Mouse (Mus musculus): Measurements from ENCODE around the gene Bpifa2. TPM values are rescaled to one million over a fixed set of nuclear protein-coding genes. Genes with fewer than 3 reads are reported as not detected.

Gene Bpifa2
- total RNA-seq, 2 experiments from 2014 or later: not detected

Other genes with a start within 250 kb of the Bpifa2 start
- under 1 TPM; 0.37 to 0.39 TPM for gene Efcab8, start 228.3 kb upstream of the Bpifa2 start, total RNA-seq (2021)
- gene Sun5, start 137.2 kb upstream of the Bpifa2 start, total RNA-seq (2021): not detected
- not detected for gene Bpifb2, start 133.2 kb upstream of the Bpifa2 start, total RNA-seq (2021)
- not detected for gene Bpifb6, start 107.9 kb upstream of the Bpifa2 start, total RNA-seq (2021)
- gene Bpifb3, start 90.0 kb upstream of the Bpifa2 start, total RNA-seq (2021): not detected
- gene Bpifb4, start 70.1 kb upstream of the Bpifa2 start, total RNA-seq (2021): not detected
- gene Bpifa6, start 33.3 kb upstream of the Bpifa2 start, total RNA-seq (2021): not detected
- not detected for gene Bpifa3, start 122.1 kb downstream of the Bpifa2 start, total RNA-seq (2021)
- gene Bpifa1, start 134.6 kb downstream of the Bpifa2 start, total RNA-seq (2021): not detected
- not detected for gene Bpifa5, start 154.3 kb downstream of the Bpifa2 start, total RNA-seq (2021)
- under 1 TPM; 0.21 TPM for gene Bpifb1, start 182.6 kb downstream of the Bpifa2 start, total RNA-seq (2021)
- not detected for gene Bpifb5, start 215.5 kb downstream of the Bpifa2 start, total RNA-seq (2021)
- gene Bpifb9a, start 249.6 kb downstream of the Bpifa2 start, total RNA-seq (2021): not detected

Data from left cerebral cortex, postnatal 25 days (tissue).